Mouse (Mus musculus) MEL (cell line): ENCODE data around the gene Ptprr.

Experiments
- SIN3A ChIP-seq: IDR thresholded peaks from 2 replicates; pipeline ENCODE4 v1.6.1; 2012; ENCODE audit warnings: low read length, improper control_type of control experiment, inconsistent platforms
- TBP ChIP-seq: IDR thresholded peaks from 2 replicates; pipeline ENCODE4 v1.8.0; 2011; ENCODE audit warnings: low read depth, low read length, improper control_type of control experiment

- TF ChIP-seq SIN3A = no peak
- TF ChIP-seq TBP = no peak
These were observed 202.5 kb downstream of the Ptprr start for GRCm38 (mm10) chr10:116220336-116221118.
